Mouse (Mus musculus) lung, adult 18-20 months (tissue): ENCODE data around the gene 1110032A03Rik.

Experiments used
- DNase-seq, 2 experiments: peaks; one replicate each; pipeline ENCODE4 v3.0.0; 2022; ENCODE audit warnings: mixed read lengths in 2 of 2

1110032A03Rik gene

DNA sequence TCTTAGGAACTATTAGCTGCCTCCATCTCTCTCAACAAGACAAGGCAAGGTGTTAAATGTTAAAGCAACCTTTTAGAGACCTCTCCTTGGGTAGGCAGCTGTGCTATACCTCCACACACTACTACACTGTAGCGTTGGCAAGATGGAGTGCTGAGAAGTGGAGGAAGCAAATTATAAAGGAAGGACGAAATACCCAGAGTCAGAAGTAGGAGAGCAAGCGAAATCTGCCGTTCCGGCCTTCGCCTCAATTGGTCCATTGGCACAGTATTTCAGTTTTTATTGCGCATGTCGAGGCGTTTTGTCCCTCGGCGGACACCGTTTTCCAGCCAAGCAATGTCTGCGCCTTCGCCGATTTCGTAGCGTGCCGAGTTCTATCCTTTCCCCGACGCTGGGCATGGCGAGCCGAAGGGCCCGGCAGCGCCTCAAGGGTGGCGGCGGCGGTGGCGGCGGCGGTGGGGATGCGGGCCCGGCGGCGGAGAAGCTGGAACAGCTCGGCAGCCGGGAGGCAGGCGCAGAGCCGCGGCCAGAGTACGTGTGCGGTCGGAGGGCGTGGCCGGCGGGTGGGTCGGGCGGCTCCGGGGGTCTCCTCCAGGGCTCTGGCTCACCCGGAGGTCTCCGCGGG lies at the start of gene 1110032A03Rik, which contains the start of gene Alg9:
TSS of gene 1110032A03Rik (minus strand) at position 530 of the 622 bp plus-strand sequence.
TSS of gene Alg9 (plus strand) at position 29 of the 622 bp plus-strand sequence.
- DNase-seq: peak; percentile 87 to 88

DNA sequence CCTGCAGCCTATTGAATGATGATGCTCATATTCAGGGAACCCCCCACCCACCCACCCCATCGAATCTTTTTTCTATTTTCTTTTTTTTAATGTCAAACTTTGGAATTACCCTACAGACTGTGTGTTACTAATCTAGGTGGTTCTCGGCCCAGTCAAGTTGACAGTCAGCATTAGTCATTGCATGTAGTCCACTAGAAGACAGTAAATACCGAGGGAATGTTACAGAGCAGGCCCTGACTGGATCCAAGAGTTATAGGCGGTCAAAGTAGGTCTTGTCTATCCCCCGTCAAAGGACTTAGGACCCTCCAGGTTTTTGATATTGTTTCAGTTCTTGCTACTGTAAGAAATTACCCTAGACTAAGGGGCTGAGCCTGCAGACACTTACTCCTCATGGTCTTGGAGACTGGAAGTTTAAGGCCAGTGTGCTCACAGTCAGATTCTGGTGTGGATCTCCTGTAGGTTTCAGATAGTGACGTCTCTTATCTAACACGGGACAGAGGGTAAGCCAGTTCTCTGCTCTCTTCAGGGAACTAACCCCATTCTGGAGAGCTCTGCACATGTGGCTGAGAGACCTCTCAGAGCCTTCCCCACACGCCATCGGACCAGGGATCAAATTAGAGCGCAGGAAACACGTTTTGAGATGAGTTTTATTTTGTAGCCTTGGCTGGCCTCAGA lies 48.6 kb upstream of the 1110032A03Rik start:
- DNase-seq: no peak

DNA sequence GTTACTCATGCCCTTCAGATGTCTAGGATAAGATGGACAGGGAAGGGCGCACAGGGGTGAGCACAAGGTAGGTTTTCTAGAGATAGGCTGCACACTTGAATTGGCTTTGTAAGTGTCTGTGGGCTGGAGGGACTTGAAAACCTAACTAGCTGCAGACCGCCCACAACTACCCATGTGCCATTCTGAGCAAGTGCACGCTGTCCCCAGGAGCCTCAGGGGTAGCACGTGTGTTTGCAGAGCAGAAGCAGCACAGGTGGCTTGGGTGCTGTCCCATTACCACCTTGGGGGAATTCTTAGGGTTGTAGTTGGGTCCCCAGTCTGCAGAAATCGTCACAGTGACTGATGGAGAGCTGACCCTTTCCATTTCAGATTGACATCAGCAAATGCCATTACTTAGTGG lies 46.9 kb upstream of the 1110032A03Rik start:
- no peak for DNase-seq

DNA sequence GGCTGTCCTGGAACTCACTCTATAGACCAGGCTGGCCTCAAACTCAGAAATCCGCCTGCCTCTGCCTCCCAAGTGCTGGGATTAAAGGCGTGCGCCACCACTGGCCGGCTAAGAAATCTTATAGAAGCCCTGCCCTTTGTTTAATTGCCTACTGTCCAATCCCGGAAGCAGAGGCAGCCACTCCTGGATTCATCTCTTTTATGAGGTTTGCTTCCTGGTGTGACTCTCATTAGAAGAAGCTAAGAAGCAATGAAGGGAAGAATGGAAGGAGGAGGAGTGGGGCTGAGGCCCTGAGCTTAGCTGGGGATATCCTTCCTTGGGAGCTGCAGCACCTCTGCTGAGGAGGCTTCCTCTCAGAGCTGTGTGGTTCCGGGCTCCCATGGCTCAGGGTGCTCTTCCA lies 46.3 kb upstream of the 1110032A03Rik start:
- no peak for DNase-seq

DNA sequence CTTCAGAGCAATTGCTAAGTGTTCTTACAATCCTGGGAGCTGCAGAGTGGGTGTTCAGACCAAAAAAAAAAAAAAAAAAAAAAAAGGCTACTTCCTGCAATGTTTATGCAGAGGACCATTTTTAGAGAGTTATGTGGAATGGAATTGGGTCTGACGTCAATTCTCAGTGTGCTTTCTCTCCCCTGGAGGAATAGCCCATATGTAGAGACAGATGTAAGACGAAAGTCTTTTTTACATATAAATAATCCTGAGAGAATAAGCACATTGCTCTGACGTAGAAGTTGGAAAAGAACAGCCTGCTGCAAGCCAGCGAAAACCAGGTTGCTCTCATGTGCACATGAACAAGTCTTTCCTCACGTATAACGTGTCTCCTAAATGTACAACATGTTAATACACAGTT lies 44.4 kb upstream of the 1110032A03Rik start:
- DNase-seq: no peak

DNA sequence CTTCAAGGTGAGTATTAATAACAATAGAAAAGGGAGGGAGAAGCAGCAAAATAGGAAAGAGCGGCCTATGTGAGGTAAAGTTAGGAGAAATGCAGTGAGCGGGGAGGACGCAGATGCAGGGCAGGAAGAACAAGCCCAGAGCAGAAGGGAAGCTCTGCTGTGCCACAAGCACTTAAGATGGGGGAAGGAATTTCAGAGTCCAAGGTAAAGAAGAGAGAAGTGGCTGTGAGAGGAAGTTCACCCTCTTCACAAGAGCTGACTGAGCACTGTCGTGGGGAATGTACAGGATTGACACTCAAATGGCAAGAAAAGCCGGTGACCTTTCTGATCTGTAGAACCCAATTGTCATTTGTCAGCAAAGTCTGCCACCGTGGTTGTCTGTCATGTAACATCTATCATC lies 42.7 kb upstream of the 1110032A03Rik start:
- DNase-seq: peak in 1 of 2 experiments; percentile 24

DNA sequence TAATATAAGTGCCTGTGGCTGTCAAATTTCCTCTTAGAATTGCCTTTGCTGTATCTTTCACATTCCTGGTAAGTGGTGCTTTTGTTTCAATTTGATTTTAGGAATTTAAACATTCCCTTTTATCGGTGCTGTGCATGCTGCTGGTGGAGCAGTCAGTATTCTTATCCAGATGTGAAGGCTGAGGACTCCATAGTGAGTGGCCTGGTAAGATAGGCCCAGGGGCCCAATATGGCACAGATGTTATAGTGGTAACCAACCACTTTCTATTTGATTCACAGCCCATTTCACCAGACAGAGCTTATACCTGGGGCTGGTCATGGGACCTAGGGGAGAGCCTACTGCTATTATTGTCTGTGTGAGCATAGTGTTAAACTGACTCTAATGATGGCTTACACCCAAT lies 41.2 kb upstream of the 1110032A03Rik start:
- no peak for DNase-seq

DNA sequence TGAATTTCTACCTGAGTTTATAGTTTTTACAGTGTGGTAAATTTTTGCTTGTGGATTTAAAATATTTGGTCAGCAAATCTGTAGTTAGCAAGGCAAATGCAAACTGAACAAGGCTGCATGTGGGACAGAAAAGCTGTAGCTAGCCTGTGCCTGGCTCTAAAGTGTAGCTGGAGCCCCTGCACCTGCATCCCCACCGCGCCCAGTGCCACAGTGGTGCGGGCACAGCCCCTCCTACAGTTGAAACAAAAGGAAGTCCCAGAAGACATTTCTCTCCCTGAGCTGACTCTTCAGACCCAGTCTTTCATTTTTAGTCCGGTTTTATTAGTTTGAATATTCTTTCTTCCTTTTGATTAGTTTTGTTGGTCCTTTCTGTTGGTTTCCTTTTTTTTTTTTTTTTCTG lies 40.3 kb upstream of the 1110032A03Rik start:
- DNase-seq: no peak

DNA sequence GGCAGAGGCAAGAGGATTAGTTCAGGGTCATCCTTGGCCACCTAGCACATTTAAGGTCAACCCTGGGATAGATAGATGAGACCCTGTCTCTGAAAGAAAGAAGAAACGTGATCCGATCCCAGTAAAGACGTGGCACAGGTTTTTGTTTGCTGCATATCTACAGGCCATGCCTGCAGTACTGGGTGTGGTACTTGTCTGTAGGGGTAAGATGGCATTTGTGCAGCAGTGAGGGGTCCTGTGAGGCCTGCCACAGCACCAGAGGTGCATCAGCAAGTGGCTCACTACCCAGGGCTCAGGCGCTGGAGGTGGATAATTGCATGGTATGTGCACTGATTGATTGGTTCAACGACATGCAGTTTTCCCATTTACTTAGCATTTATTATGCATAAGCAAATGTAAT lies 38.5 kb upstream of the 1110032A03Rik start:
- no peak for DNase-seq

DNA sequence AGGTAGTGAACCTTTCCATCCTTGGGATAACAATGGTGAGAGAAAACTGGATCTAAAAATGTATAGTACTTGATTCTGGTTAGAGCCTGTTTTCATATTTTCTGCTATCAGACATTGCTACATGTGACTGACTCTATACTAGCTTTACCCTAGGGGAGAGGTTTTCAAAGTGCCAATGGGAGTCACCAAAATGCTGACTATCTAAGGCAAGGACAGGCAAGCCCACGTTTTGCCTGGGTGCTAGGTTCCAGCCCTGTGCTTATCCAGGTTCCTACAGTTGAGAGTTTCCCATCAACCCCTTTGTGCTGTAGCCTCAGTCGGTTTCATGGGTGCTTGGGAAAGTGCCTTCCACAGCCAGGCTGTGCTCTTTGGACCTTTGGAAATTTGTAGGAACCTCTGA lies 36.4 kb upstream of the 1110032A03Rik start:
- no peak for DNase-seq

DNA sequence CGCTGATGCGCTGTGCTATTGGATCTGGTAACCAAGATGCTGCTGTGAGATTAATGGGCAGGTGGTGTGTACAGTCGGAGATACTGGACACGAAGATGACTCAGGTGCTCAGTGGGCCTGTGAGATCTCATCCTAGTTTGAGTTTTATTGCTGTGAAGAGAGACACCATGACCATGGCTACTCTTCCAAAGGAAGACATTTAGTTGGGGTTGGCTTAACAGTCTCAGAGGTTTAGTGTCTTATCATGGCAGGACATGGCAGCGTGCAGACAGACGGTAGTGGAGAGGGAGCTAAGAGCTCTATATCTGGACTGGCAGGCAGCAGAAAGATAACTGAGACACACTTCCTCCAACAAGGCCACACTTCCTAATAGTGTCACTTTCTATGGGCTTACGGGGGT lies 35.9 kb upstream of the 1110032A03Rik start:
- no peak for DNase-seq

DNA sequence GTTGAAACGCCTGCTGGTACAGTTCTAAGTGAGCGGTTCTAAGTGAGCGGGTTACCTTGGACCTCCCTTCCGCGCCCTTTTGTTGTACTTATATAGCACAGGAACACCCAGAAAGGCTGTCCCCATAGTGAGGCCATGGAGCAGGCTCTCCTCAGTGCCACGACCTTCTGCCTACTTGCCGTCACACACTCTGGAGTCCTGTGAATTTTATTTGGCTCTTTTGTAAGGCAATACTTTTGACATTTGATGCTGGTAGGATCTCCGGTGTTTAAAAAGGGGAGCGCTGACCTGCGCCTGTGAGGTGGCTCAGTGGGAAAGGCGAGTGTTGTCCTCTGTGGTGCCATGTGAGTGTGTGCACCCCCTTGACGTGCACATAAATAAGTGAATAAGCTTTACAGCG lies 33.8 kb upstream of the 1110032A03Rik start:
- DNase-seq: no peak

DNA sequence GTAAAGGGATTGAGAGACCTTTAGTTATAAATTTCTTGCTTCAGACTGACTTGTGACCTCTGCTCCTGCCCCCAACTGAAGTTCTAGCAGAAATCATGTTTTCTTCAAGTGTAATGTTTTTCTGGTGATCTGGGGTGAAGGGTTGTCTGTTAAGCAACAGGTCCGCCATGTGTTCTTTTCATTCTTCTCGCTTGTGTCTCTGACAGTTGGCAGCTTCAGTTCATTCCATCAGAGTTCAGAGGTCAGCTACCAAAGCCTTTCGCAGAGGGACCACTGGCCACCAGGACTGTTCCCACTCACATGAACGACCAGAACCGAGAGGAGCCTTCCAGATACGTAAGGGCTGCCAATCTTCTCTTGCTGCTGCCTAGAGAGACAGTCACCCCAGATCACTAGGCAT lies 33.2 kb upstream of the 1110032A03Rik start:
- DNase-seq: peak; percentile 26 to 43

DNA sequence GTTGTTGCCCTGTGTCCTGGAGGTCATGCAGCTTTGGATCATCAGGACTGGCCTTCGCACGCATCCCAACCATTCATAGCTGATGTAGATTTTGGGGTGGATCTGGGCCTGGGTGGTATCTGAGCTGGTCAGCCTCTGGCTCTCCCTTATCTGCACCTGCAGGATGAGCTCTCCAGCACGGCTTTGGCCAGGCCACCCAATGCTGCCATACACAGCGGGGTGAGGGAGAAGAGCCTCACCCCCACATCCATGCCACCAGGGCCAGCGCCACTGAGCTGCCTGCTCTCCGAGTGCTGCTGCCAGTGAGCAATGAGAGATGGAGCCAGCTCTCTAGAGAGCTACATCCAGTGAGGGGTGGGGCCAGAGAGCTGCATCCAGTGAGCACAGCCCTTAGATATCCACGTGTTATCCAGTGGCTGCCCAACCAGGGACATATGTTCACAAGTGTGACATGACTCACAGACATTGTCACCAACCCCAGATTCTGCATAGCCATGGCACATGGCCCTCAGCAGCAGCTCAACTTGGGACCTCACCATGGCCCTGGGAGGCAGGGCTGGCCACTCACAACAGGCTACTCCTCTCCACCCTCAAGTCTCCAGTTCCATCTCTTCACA lies 27.8 kb upstream of the 1110032A03Rik start:
- DNase-seq: no peak

DNA sequence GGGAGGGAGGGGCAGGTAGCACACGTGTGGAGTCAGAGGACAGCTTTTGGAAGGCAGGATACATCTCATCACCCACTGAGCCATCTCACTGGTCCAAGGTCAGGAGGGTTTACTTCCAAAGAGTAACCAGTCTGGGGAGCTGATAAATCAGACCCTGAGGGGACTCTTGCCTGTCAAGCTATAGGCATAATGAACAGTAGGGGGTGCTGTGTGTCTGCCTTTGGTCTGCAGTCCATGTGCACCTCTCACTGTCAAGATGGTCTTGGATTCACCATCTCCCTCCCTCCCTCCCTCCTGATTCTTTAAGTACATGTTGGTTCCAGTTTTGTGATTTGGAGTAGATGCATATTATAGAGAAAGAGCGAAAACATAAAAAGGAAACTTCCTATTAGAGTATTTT lies 25.7 kb upstream of the 1110032A03Rik start:
- DNase-seq: peak; percentile 26 to 57

DNA sequence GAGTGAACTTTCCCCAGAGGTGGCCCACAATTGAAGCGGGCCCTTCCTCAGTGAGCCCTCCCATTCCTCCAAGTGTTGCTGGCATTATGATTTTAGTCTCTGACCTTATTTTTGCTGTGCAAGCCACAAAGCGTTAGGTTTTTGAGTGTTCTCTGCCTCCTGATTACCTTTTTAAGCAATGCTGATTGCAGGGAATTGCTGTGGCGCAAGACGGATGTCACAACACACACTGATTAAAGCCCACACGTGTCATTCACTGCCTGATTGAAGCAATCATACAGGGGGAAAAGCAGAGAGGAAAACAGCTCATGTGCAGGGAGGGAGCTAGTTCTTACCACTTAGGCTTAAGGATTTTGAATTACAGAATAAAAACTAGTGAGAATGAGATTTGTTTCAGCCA lies 23.0 kb upstream of the 1110032A03Rik start:
- DNase-seq: peak; percentile 70 to 71

DNA sequence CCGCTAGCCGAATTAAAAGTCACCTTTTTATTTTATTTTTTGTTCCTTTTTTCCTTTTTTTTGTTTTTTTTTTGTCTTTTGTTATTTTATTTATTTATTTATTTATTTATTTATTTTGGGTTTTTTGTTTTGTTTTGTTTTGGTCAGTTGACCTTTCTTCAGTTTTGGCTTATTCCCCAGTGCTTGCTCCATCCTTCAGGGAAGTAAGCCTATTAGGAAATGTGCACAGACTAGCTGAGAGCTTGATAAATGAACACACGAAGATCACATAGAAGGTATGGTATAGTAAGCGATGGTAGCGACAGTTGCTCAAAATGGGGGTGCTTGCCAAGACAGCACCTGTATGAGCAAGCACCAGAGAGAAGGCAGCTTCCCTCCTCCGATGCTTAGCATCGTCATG lies 22.3 kb upstream of the 1110032A03Rik start:
- no peak for DNase-seq

DNA sequence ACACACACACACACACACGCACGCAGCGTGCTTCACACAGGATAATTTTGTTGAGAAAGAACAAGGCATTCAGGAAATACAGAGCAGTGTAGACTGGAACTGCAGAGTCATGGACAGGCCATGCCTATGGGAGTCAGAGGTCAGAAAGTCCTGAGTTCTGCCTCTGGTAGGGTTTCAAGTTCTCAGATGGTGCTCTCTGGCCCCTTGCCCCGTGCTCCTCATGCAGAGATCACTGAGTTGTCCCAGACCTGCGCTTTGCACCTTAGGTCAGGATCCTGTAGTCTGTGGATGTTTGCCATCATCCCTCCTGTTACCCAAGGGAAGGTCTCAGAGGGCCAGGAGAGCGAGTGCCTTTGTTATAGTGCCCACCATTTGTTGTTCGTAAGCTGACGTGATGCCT lies 21.5 kb upstream of the 1110032A03Rik start:
- no peak for DNase-seq

DNA sequence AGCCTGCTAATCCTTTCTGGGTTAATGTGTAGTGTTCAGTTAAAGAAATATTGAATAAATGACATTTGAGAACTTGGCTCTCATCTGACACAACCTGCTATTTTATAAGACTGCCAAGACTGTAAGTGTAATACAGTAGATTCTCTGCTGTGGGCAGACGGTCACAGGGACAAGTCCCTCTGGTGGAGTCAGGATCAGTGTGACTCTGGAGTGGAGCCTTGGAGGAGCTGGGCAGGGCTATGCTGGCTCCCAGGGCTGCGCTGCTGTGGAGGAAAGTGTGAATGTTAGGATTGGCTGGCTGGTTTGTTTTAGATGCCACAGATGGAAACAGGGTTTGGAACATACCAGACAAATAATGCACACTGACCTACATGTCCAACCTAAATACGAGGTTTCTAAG lies 19.9 kb upstream of the 1110032A03Rik start:
- DNase-seq: no peak

DNA sequence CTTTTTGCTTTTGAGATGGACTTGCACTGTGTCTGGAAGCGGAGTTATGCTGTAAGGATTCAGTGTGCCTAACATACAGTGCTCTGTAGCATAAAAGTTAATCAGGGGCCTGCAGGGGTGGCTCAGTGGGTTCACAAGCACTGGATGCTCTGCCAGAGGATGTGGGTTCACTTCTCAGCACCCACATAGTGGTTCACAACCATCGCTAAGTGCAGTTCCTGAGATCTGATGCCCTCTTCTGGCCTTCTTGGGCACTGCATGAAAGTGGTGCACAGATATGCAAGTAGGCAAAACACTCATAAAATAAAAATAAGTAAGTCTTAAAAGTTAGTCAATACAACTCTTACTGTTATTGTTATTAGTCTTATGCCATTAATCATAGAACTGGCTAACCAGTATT lies 6.8 kb upstream of the 1110032A03Rik start:
- no peak for DNase-seq

DNA sequence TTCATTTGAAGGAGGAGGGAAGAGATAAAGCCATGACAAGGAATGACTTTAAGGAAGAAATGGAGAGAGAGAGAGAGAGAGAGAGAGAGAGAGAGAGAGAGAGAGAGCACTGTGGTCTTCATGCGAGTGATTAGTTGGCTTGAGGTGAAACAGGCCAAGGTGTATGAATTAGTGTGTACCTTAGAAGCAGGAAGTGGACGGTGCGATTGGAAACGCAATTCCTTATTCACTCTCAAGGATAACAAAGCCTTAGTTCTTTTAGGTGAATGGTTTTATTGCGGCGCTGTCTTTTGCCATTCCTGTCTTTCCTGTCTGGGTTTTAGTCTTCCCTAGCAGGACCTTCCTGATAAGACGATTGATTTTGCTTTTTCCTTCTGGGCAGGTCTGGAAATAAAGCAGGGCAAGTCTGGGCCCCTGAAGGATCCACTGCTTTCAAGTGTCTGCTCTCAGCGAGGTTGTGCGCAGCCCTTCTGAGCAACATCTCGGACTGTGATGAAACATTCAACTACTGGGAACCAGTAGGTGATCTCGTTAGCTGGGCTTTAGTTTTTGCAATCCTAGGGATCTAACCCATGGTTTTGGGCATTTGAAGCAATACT lies 941 bp upstream of the 1110032A03Rik start:
- DNase-seq: no peak

DNA sequence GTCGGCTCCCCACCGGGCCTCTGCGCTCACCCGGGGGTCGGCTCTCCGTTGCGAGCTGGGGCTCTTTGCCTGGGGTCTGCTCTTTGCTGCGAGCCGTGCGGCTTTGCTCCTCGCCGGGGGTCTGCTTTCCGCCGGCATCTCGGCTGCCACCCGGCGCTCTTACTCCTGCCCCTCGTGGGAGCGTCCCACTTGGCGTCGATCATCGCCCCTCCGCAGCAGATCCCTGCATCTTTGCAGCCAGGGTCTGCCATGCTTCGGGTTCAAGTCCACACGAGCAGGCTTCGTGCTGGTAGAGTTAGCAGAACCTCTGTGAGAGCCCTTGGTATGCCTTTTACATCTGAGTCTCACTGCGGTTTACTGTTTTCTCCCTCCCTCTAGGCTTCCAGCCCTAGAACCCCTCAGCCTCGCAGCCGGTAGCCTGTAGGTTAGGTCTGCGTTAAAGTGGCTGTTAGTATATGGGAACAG lies 374 bp upstream of the 1110032A03Rik start:
- no peak for DNase-seq

DNA sequence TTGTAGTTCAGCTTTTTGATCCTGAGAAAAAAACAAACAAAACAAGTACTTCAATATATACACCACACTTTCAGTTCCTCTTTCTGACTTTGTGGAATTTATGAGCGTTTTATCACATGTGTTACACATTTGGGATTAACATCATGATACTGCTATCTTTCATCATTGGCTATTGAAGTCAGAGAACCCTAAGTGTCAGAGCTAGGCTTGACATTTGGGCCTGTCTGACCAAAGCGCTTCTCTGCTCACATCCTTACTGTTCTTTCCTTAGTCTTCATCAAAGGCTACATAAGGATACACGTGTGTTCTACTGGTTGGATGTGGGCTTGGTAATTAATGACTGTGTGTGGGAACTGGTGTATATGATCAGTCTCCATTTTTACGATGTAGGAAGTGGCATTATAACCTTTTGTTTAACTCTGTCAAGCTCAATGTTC lies 1.3 kb downstream of the 1110032A03Rik start:
- no peak for DNase-seq

DNA sequence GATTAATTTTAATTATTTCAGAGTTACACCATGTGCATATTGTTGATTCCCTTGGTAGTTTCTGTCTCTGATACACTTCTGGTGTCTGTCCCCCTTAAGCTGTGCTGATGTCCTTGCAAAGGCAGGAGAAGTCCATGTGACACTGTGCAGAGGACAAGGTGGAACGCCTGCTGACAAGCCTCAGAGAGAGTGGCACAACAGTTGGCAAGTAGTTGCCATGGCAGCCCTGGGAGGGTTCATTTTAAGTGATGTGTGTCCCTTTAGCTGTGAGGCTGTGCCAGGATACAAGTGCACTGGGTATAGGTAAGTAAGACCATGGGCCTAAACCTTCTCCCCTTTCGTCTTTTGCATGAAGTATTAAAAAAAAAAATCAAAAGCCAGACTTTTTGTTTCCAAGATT lies 5.3 kb downstream of the 1110032A03Rik start:
- no peak for DNase-seq
